7 mouse cellular contexts compared by ENCODE assay signal in the genomic region with DNA sequence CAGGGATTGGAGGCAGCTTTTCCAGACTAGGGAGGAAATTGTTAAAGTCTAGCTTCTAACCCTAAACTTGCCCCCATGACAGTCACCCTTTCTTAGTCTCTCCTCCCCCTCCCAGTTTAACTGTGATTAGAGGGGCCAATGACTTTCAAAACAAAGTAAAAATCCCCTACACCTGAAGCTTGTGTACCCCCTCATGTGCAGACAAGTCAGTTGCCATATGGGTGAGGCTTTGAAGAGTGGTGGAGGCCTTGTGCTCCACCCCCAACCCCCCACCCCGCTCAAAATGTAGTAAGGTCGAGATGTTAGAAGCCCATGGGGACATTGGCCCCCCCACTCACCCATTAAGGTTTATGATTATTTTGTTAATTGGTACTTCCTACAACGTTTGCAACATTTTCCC. TPM values are rescaled to one million over a fixed set of nuclear protein-coding genes. Genes with fewer than 3 reads are reported as not detected.
DNase-seq lines count a peak whose midpoint lies in the region; ATAC-seq and TF ChIP-seq lines count a peak whose summit lies in the region.

No protein-coding gene starts in this region.

- H3K36me3 ChIP-seq in lung, postnatal 0 days (ENCODE audit: insufficient read depth, low read length): no peaks in the 10 kb centered on the region
- peaks cover 21% of the 10 kb centered on the region for H3K36me3 ChIP-seq in forebrain, embryonic 12.5 days (replicated peaks)
- peaks cover 30% of the 10 kb centered on the region for H3K36me3 ChIP-seq in limb, embryonic 12.5 days
- peaks cover 10% of the 10 kb centered on the region; the same call in 1 of the 2 replicates for H3K36me3 ChIP-seq in small intestine, adult 2 months (ENCODE audit: control insufficient read depth, insufficient read depth, low read length)

- no peak for TF ChIP-seq CTCF in lung, postnatal 0 days (IDR thresholded peaks at IDR 0.05)
- no peak for TF ChIP-seq CTCF in small intestine, adult 2 months (IDR thresholded peaks at IDR 0.05; ENCODE audit: extremely low read depth, insufficient read length, insufficient replicate concordance, low read depth, low read length)

- H3K27ac ChIP-seq in lung, postnatal 0 days (ENCODE audit: low read length): peak overlapping the region; percentile 85
- H3K27ac ChIP-seq in forebrain, embryonic 12.5 days: peak overlapping the region; percentile 87; the same call in 1 of the 2 replicates
- H3K27ac ChIP-seq in limb, embryonic 12.5 days: peak overlapping the region; percentile 86
- H3K27ac ChIP-seq in small intestine, adult 2 months (ENCODE audit: insufficient read depth, low read depth, low read length): peak overlapping the region; percentile 91

- DNase-seq in lung, postnatal 0 days (ENCODE audit: low spot score): no peak
- DNase-seq in lung, postnatal 25 days (ENCODE audit: low spot score): no peak
- DNase-seq in retina, postnatal 1 day: no peak
- DNase-seq in cerebellum, adult 9-10 months: no peak

- no peaks in the 10 kb centered on the region for H3K27me3 ChIP-seq in lung, postnatal 0 days (replicated peaks; ENCODE audit: insufficient read depth, low read length)
- H3K27me3 ChIP-seq in forebrain, embryonic 12.5 days: peaks cover 16% of the 10 kb centered on the region
- peaks cover 10% of the 10 kb centered on the region for H3K27me3 ChIP-seq in limb, embryonic 12.5 days
- H3K27me3 ChIP-seq in small intestine, adult 2 months (ENCODE audit: control insufficient read depth, insufficient read depth, low read length): peaks cover 5% of the 10 kb centered on the region; the same call in 1 of the 2 replicates

- peak overlapping the region; percentile 65 for H3K4me3 ChIP-seq in lung, postnatal 0 days (ENCODE audit: low read depth, low read length)
- H3K4me3 ChIP-seq in forebrain, embryonic 12.5 days (replicated peaks): peak overlapping the region; percentile 70
- peak overlapping the region; percentile 68 for H3K4me3 ChIP-seq in limb, embryonic 12.5 days (replicated peaks)
- peak overlapping the region; percentile 92 for H3K4me3 ChIP-seq in small intestine, adult 2 months (ENCODE audit: low read depth, low read length)

- WGBS in lung, postnatal 0 days: 34% methylated on average over 3 of the region's 3 CpGs
- 9% methylated on average over 3 of the region's 3 CpGs for WGBS in forebrain, embryonic 12.5 days
- WGBS in limb, embryonic 12.5 days: 6% methylated on average over 3 of the region's 3 CpGs
- 21% methylated on average over 3 of the region's 3 CpGs for WGBS in small intestine, adult 2 months

- no peaks in the 10 kb centered on the region for H3K9me3 ChIP-seq in lung, postnatal 0 days (ENCODE audit: low read length)
- no peaks in the 10 kb centered on the region for H3K9me3 ChIP-seq in forebrain, embryonic 12.5 days
- H3K9me3 ChIP-seq in limb, embryonic 12.5 days: no peaks in the 10 kb centered on the region

- no peak for ATAC-seq in lung, postnatal 0 days
- no peak for ATAC-seq in forebrain, embryonic 12.5 days (ENCODE audit: low FRiP score)
- ATAC-seq in limb, embryonic 12.5 days (ENCODE audit: insufficient number of reproducible peaks, insufficient read depth, low FRiP score, low TSS enrichment, low read depth): no peak

- TF ChIP-seq POLR2A in small intestine, adult 2 months (IDR thresholded peaks at IDR 0.05; ENCODE audit: low read depth, low read length): no peak

- peak overlapping the region; percentile 90 for H3K9ac ChIP-seq in lung, postnatal 0 days (replicated peaks; ENCODE audit: low read depth)
- H3K9ac ChIP-seq in forebrain, embryonic 12.5 days: peak overlapping the region; percentile 92
- H3K9ac ChIP-seq in limb, embryonic 12.5 days (replicated peaks): peak overlapping the region; percentile 87; the same call in 1 of the 2 replicates

- no peaks in the 10 kb centered on the region for H3K4me1 ChIP-seq in lung, postnatal 0 days (ENCODE audit: insufficient read depth, low read depth, low read length)
- H3K4me1 ChIP-seq in forebrain, embryonic 12.5 days: peaks cover 58% of the 10 kb centered on the region
- peaks cover 43% of the 10 kb centered on the region for H3K4me1 ChIP-seq in limb, embryonic 12.5 days (replicated peaks)
- H3K4me1 ChIP-seq in small intestine, adult 2 months (ENCODE audit: control insufficient read depth, insufficient read depth, insufficient read length, low read length): peaks cover 5% of the 10 kb centered on the region

- no peak for TF ChIP-seq EP300 in lung, postnatal 0 days (IDR thresholded peaks at IDR 0.05)

- peak overlapping the region; percentile 83 for H3K4me2 ChIP-seq in lung, postnatal 0 days (replicated peaks; ENCODE audit: low read depth, low read length)
- peak overlapping the region; percentile 83 for H3K4me2 ChIP-seq in forebrain, embryonic 12.5 days
- peak overlapping the region; percentile 89 for H3K4me2 ChIP-seq in limb, embryonic 12.5 days

RNA-seq across cellular contexts. Expression of gene Lbh, which starts 1.5 kb away (rescaled TPM):
- polyA plus RNA-seq in lung, postnatal 0 days (2015; fragmentation: Nextera tagmentation; extraction: Ambion mirVana): 16.2 and 19.2 TPM in 2 replicates
- polyA plus RNA-seq in forebrain, embryonic 12.5 days (2016; fragmentation: Nextera tagmentation; extraction: Ambion mirVana): 4.1 and 4.5 TPM in 2 replicates
- 2.4 and 2.7 TPM in 2 replicates for polyA plus RNA-seq in limb, embryonic 12.5 days (2016; fragmentation: Nextera tagmentation; extraction: Ambion mirVana)
- polyA plus RNA-seq in small intestine, adult 2 months (2012; rRNA removed): 41.9 and 49.3 TPM in 2 replicates
